Mouse (Mus musculus): Measurements from ENCODE around the gene Ipo11. TPM values are rescaled to one million over a fixed set of nuclear protein-coding genes. Genes with fewer than 3 reads are reported as not detected.

Ipo11 gene
- polyA plus RNA-seq, 1 experiment from 2014 or later: 51.4 TPM

DNA sequence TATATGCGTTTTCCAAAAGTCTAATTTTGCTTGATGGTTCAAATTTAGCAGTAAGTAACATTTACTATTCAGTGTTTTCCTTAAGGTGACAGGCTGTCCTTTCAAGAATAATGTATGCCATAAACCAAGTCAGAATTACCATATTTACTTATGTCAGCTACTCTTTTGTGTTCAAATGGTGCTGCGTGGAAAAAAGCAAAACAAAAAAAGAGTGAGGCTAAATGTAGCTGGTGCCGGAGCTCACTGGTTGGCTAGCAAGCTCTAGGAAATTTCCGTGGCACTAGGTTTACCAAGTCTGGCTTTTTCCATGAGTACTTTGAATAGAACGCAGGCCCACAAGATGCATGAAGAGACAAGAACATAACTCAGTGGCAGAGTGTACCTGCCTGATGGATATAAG, 131.6 kb downstream of the Ipo11 start:
- Histone ChIP-seq H3K4me1 (ENCODE audit: control insufficient read depth, insufficient read depth, low read length) (no peaks in the 10 kb centered on the region), H3K4me2 (ENCODE audit: low read depth, low read length) (no peak overlapping the region), H3K9ac (ENCODE audit: low read depth, low read length) (no peak overlapping the region), H3K36me3 (ENCODE audit: control insufficient read depth, insufficient read depth, low read length) (peaks cover 15% of the 10 kb centered on the region), H3K4me3 (ENCODE audit: low read depth, low read length) (no peak overlapping the region), H3K9me3 (ENCODE audit: control insufficient read depth, low read length) (no peaks in the 10 kb centered on the region), H3K27ac (replicated peaks; ENCODE audit: low read depth, low read length) (no peak overlapping the region), H3K27me3 (replicated peaks; ENCODE audit: control insufficient read depth, insufficient read depth, low read length) (no peaks in the 10 kb centered on the region)
- DNase-seq (ENCODE audit: low spot score) (no peak), ATAC-seq (ENCODE audit: low read depth) (no peak)
- WGBS: 87% methylated on average over 5 of the region's 5 CpGs

DNA sequence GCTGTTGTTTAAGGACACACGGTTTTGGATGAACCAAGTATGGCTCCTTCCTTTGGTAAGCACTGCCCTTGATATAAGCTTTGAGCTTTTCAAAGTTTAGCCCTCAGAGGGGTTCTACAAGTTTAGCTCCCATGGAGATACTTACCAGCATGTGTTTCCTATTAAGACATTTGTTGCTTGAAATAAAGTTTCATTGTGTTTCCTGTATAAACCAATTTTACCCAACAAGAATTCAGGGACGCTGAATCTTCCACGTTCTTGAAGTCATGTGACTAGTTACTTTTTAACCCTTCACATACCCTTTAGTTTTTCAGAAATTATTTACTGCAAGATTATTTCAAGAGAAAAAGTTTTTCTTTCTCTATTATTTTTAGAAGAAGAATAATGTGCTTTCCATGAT, 138.7 kb downstream of the Ipo11 start:
- no peak overlapping the region for H3K4me2 ChIP-seq (ENCODE audit: low read depth, low read length)
- no peak overlapping the region for H3K9ac ChIP-seq (ENCODE audit: low read depth, low read length)
- no peaks in the 10 kb centered on the region for H3K27me3 ChIP-seq (replicated peaks; ENCODE audit: control insufficient read depth, insufficient read depth, low read length)
- no peak overlapping the region for H3K27ac ChIP-seq (replicated peaks; ENCODE audit: low read depth, low read length)
- DNase-seq (ENCODE audit: low spot score) (peak; percentile 38), ATAC-seq (ENCODE audit: low read depth) (no peak)
- 26% methylated on average over 3 of the region's 3 CpGs for WGBS
- H3K36me3 ChIP-seq (ENCODE audit: control insufficient read depth, insufficient read depth, low read length): peaks cover 27% of the 10 kb centered on the region
- H3K4me1 ChIP-seq (ENCODE audit: control insufficient read depth, insufficient read depth, low read length): 0 out of 2 replicates have a peak, but pooled peaks cover 3% of the 10 kb centered on the region
- no peak overlapping the region for H3K4me3 ChIP-seq (ENCODE audit: low read depth, low read length)
- H3K9me3 ChIP-seq (ENCODE audit: control insufficient read depth, low read length): no peaks in the 10 kb centered on the region

DNA sequence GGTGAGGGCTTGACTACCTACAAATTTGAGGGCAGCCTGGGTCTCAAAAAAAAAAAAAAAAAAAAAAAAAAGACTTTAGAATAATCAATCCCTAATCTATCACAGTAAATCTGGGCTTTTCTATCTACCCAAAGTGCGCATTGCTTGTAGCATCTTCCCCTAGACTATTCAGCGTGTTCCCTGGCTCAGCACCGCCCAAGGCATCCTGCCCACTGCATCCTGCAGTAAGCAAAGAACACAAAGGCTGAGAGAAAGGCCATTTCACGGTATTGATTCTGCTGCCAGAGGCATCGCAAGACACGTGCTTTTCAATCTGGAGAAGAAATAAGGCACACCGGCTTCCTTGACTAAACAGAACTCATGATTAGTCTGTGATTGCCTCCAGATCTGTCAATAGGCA, 147.9 kb downstream of the Ipo11 start:
- no peak overlapping the region for H3K9ac ChIP-seq (ENCODE audit: low read depth, low read length)
- DNase-seq (ENCODE audit: low spot score) (no peak), ATAC-seq (ENCODE audit: low read depth) (peak; percentile 44; the same call in 1 of the 2 replicates)
- H3K4me2 ChIP-seq (ENCODE audit: low read depth, low read length): no peak overlapping the region
- no peaks in the 10 kb centered on the region for H3K4me1 ChIP-seq (ENCODE audit: control insufficient read depth, insufficient read depth, low read length)
- no peak overlapping the region for H3K4me3 ChIP-seq (ENCODE audit: low read depth, low read length)
- no peak overlapping the region for H3K27ac ChIP-seq (replicated peaks; ENCODE audit: low read depth, low read length)
- peaks cover 11% of the 10 kb centered on the region for H3K36me3 ChIP-seq (ENCODE audit: control insufficient read depth, insufficient read depth, low read length)
- 72% methylated on average over 7 of the region's 7 CpGs for WGBS
- H3K9me3 ChIP-seq (ENCODE audit: control insufficient read depth, low read length): no peaks in the 10 kb centered on the region
- H3K27me3 ChIP-seq (replicated peaks; ENCODE audit: control insufficient read depth, insufficient read depth, low read length): no peaks in the 10 kb centered on the region

DNA sequence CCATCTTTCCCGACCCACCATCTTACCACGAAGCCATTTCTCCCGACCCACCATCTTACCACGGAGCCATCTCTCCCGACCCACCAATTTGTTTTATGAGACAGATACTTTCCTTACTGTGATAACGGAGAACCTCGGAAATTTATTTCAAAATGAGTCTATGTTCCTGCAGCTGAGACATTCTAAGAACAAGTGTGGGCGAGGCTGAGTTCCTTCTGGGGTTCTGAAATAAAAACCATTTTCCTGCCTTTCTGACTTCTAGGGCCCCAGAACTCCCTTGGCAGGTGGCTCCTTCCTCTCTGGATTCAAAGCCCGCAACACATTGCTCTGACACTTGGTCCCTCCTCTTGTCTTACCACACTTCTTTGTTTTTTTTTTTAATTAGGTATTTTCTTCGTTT, 168.0 kb downstream of the Ipo11 start:
- DNase-seq (ENCODE audit: low spot score) (no peak), ATAC-seq (ENCODE audit: low read depth) (no peak)
- Histone ChIP-seq H3K4me3 (ENCODE audit: low read depth, low read length) (no peak overlapping the region), H3K27ac (replicated peaks; ENCODE audit: low read depth, low read length) (no peak overlapping the region), H3K4me2 (ENCODE audit: low read depth, low read length) (no peak overlapping the region), H3K9ac (ENCODE audit: low read depth, low read length) (no peak overlapping the region), H3K4me1 (ENCODE audit: control insufficient read depth, insufficient read depth, low read length) (no peaks in the 10 kb centered on the region), H3K27me3 (replicated peaks; ENCODE audit: control insufficient read depth, insufficient read depth, low read length) (no peaks in the 10 kb centered on the region), H3K9me3 (ENCODE audit: control insufficient read depth, low read length) (no peaks in the 10 kb centered on the region), H3K36me3 (ENCODE audit: control insufficient read depth, insufficient read depth, low read length) (no peaks in the 10 kb centered on the region)
- WGBS: 89% methylated on average over 10 of the region's 10 CpGs

DNA sequence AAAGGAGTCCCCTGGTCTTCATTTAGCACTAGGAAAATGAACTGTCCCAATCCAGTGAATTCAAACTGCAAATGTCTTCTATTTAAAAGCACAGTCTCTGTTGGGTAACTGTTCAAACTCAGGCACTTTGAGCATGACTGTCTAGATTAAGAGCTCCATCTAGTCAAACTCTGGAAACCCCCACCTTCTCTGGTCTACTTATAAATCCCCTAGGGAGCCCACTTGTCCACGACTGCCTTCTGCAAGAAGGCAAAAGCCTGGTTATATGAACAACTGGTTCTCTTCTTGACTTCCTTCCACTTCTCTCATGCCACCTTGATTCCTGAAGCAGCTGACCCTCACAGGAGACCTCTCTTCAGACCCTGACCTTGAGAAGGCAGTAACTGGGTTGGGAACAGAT, 174.1 kb downstream of the Ipo11 start:
- Histone ChIP-seq H3K4me3 (ENCODE audit: low read depth, low read length) (no peak overlapping the region), H3K4me1 (ENCODE audit: control insufficient read depth, insufficient read depth, low read length) (no peaks in the 10 kb centered on the region), H3K9ac (ENCODE audit: low read depth, low read length) (no peak overlapping the region), H3K36me3 (ENCODE audit: control insufficient read depth, insufficient read depth, low read length) (no peaks in the 10 kb centered on the region), H3K9me3 (ENCODE audit: control insufficient read depth, low read length) (no peaks in the 10 kb centered on the region), H3K27me3 (replicated peaks; ENCODE audit: control insufficient read depth, insufficient read depth, low read length) (no peaks in the 10 kb centered on the region), H3K4me2 (ENCODE audit: low read depth, low read length) (no peak overlapping the region), H3K27ac (replicated peaks; ENCODE audit: low read depth, low read length) (no peak overlapping the region)
- no peak for ATAC-seq (ENCODE audit: low read depth)
- 40% methylated on average over 1 of the region's 1 CpGs for WGBS
- DNase-seq (ENCODE audit: low spot score): no peak

DNA sequence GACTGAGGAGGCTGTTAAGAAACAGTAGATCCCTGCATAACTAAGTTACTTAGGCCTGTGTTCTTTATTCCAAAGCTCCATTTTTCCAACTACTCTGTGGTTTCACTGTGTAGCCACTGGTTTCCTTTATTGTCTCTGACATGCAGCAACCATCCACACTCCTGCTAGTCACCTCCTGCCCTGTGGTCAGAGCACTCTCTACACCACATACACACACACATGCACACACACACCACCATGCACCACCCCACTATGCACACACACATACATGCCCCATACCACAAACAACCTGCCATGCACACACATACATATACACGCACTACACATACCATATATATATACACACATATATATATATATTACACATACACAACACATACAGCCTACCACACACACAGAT, 175.1 kb downstream of the Ipo11 start:
- Histone ChIP-seq H3K9me3 (ENCODE audit: control insufficient read depth, low read length) (no peaks in the 10 kb centered on the region), H3K4me2 (ENCODE audit: low read depth, low read length) (no peak overlapping the region), H3K27ac (replicated peaks; ENCODE audit: low read depth, low read length) (no peak overlapping the region), H3K4me3 (ENCODE audit: low read depth, low read length) (no peak overlapping the region), H3K9ac (ENCODE audit: low read depth, low read length) (no peak overlapping the region), H3K27me3 (replicated peaks; ENCODE audit: control insufficient read depth, insufficient read depth, low read length) (no peaks in the 10 kb centered on the region), H3K36me3 (ENCODE audit: control insufficient read depth, insufficient read depth, low read length) (no peaks in the 10 kb centered on the region), H3K4me1 (ENCODE audit: control insufficient read depth, insufficient read depth, low read length) (no peaks in the 10 kb centered on the region)
- DNase-seq (ENCODE audit: low spot score) (no peak), ATAC-seq (ENCODE audit: low read depth) (no peak)
- WGBS: 82% methylated on average over 1 of the region's 1 CpGs

DNA sequence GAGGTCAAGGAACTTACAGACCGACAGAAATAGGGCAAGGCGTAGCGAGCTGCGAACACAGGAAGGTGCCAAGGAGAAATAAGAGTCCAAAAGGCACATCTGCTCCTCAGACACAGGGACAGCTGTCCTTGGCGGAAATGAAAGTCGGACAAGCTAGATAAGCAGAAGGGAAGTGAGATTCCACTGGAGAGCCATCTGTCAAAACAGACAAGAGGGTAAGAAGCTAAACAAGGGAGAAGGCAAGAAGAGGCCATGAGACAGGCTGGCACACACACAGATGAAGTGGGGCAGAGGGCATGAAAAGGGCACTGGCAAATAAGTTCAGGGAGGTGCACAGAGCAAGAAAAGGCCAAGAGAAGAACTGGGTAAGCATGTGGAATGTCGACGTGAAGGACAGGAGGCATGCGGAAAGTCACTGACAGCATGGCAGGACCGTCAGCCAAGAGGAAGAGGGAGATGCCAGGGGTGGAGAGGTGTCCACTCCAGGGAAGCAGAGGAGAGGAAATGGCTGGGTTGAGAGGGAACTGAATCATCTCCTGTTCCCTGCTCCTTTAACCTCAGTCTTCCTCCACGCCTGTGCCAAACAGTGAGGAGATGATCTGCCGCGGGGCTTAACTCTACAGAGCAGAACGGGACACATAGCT, 176.4 kb downstream of the Ipo11 start:
- H3K4me3 ChIP-seq (ENCODE audit: low read depth, low read length): no peak overlapping the region
- no peak overlapping the region for H3K4me2 ChIP-seq (ENCODE audit: low read depth, low read length)
- H3K4me1 ChIP-seq (ENCODE audit: control insufficient read depth, insufficient read depth, low read length): no peaks in the 10 kb centered on the region
- H3K9ac ChIP-seq (ENCODE audit: low read depth, low read length): no peak overlapping the region
- ATAC-seq (ENCODE audit: low read depth) (0 out of 2 replicates have a peak, but pooled peaks have one; percentile 44), DNase-seq (ENCODE audit: low spot score) (peak; percentile 22)
- no peak overlapping the region for H3K27ac ChIP-seq (replicated peaks; ENCODE audit: low read depth, low read length)
- H3K9me3 ChIP-seq (ENCODE audit: control insufficient read depth, low read length): no peaks in the 10 kb centered on the region
- WGBS: 64% methylated on average over 14 of the region's 14 CpGs
- H3K27me3 ChIP-seq (replicated peaks; ENCODE audit: control insufficient read depth, insufficient read depth, low read length): no peaks in the 10 kb centered on the region
- no peaks in the 10 kb centered on the region for H3K36me3 ChIP-seq (ENCODE audit: control insufficient read depth, insufficient read depth, low read length)

DNA sequence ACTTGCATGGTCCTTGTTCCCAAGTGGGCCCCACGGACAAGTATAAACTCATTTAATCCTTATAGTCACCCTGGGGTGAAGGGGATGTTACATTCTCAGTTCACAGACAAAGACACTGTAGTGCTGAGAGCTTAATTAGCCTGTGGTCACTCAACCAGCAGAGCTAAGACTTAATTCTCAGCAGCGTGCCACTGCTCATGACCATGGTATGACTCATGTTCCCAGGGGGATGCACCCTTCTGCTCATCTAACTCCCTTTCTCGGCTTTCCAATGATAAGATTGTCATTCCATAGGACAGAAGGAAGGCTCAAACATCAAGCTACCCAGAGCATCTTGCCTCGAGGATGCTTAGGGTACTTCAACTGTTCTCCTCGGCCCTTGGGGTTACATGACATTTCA, 180.9 kb downstream of the Ipo11 start:
- Histone ChIP-seq H3K4me3 (ENCODE audit: low read depth, low read length) (no peak overlapping the region), H3K36me3 (ENCODE audit: control insufficient read depth, insufficient read depth, low read length) (no peaks in the 10 kb centered on the region), H3K9me3 (ENCODE audit: control insufficient read depth, low read length) (no peaks in the 10 kb centered on the region), H3K9ac (ENCODE audit: low read depth, low read length) (no peak overlapping the region), H3K4me2 (ENCODE audit: low read depth, low read length) (no peak overlapping the region), H3K4me1 (ENCODE audit: control insufficient read depth, insufficient read depth, low read length) (no peaks in the 10 kb centered on the region), H3K27ac (replicated peaks; ENCODE audit: low read depth, low read length) (no peak overlapping the region), H3K27me3 (replicated peaks; ENCODE audit: control insufficient read depth, insufficient read depth, low read length) (no peaks in the 10 kb centered on the region)
- DNase-seq (ENCODE audit: low spot score) (no peak), ATAC-seq (ENCODE audit: low read depth) (no peak)
- 73% methylated on average over 5 of the region's 5 CpGs for WGBS

DNA sequence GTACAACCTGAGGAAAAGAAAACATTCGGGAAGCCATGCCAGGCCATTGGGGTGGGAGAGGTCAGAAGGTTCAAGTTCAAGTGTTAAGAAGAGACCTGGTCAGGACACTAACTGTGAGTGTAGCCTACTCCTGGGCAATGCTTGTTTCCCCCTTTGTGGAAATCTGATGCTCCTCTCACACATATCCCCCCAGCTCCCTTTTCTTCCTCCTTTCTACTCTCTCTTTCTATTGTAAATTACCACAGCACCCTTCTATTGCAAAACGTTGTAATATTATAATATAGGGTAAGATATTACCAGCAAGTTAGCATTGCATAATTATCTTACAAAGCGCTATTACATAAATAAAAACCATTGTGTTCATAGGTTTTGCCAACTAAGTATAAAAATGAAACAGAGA, 182.5 kb downstream of the Ipo11 start:
- DNase-seq (ENCODE audit: low spot score) (no peak), ATAC-seq (ENCODE audit: low read depth) (no peak)
- Histone ChIP-seq H3K4me3 (ENCODE audit: low read depth, low read length) (no peak overlapping the region), H3K4me2 (ENCODE audit: low read depth, low read length) (no peak overlapping the region), H3K9ac (ENCODE audit: low read depth, low read length) (no peak overlapping the region), H3K36me3 (ENCODE audit: control insufficient read depth, insufficient read depth, low read length) (no peaks in the 10 kb centered on the region), H3K27ac (replicated peaks; ENCODE audit: low read depth, low read length) (no peak overlapping the region), H3K9me3 (ENCODE audit: control insufficient read depth, low read length) (no peaks in the 10 kb centered on the region), H3K27me3 (replicated peaks; ENCODE audit: control insufficient read depth, insufficient read depth, low read length) (no peaks in the 10 kb centered on the region), H3K4me1 (ENCODE audit: control insufficient read depth, insufficient read depth, low read length) (no peaks in the 10 kb centered on the region)
- 83% methylated on average over 3 of the region's 3 CpGs for WGBS

Measured in embryonic facial prominence, embryonic 14.5 days (tissue).